Mouse (Mus musculus): ENCODE measurements around the gene Prokr2.
"Not testable (repeated sequence)": the region's sequence is repeated elsewhere in the genome, so short reads cannot be mapped to it uniquely, and the experiment has no call there.

Prokr2 gene

DNA sequence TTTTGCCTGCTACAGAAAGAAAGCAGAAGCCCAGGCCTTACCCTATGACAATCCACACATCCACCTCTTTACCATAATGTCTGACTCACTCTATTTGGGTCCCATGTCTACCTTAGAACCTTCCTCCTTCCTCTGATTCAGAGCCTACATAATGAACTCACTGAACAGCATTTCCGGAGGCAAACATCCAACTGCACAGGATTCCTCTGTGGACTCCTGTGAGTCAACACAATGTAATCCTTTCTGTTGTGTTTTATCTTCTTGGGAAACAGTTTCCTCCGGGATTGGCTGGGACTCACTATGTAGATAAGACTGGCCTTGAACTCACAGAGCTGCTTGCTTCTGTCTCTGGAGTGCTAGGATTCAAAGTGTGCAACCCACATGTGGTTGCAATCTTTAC, 44.9 kb downstream of the Prokr2 start:
- DNase-seq (ENCODE audit: low read depth, low spot score), result no peak

DNA sequence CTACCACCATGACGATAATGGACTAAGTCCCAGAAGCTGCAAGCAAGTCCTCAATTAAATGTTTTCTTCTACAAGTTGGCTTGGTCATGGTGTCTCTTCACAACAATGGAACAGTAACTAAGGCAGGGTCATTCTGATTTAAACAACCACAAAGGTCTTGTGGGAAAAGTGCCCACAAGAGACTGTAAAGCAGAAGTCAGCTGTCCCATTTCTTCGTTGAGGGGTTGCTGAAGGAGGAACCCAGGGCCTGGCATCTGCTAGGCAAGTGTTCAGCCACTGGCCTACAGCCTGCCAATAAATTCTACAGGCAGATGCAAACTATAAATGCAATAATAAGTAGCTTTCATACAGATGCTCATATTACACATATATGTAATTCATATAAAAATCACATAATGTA, 48.0 kb downstream of the Prokr2 start:
- DNase-seq (ENCODE audit: low read depth, low spot score), result no peak

DNA sequence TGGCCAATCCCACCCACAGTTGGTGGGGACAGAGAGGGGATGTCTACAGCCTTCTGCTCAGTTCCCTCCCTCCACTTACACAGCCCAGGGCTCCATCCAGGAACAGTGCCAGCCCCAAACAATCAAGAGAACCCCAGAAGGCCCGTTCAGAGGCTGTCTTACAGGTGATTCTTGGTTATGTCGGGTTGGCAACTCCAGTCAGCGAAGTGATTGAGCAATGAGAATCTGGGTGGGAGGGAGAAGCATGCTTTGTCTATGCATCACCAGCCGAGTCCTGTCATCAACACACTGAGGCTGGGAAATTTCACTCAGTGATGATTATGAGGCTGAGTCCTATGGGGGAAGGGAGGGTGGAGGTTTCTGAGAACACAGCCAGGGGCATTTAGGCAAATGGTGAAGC, 61.7 kb downstream of the Prokr2 start:
- no peak for DNase-seq (ENCODE audit: low read depth, low spot score)

DNA sequence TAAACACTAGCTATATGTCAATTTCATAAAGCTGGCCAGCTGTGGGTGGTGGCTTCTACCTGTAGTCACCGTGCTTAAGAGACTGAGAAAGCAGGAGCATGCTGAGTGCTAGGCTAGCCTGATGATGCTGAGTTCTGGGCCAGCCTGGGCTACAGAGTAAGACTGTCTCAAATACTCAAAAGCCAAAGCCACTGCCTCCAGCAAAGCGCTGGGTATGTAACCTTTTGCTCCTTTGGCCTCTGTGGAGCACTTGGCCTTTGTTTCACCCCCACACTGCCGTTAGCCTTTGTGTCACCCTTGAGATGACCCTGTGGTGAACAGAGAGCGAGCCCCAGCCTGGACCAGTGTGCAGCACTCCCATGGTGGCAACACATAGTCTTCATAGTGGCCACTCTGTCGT, 64.7 kb downstream of the Prokr2 start:
- DNase-seq (ENCODE audit: low read depth, low spot score), result no peak

DNA sequence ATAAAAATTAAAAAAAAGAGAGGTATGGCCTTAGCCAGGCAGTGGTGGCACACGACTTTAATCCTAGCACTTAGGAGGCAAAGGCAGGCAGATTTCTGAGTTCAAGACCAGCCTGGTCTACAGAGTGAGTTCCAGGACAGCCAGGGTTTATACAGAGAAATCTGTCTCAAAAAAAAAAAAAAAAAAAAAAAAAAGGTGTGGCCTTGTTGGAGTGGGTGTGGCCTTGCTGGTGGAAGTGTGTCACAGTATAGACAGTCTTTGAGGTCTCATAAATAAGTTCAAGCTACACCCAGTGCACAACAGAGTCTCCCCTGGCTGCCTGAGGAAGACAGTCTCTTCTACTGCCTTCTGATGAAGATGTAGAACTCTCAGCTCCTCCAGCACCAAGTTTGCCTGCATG, 68.1 kb downstream of the Prokr2 start:
- no peak for DNase-seq (ENCODE audit: low read depth, low spot score)

DNA sequence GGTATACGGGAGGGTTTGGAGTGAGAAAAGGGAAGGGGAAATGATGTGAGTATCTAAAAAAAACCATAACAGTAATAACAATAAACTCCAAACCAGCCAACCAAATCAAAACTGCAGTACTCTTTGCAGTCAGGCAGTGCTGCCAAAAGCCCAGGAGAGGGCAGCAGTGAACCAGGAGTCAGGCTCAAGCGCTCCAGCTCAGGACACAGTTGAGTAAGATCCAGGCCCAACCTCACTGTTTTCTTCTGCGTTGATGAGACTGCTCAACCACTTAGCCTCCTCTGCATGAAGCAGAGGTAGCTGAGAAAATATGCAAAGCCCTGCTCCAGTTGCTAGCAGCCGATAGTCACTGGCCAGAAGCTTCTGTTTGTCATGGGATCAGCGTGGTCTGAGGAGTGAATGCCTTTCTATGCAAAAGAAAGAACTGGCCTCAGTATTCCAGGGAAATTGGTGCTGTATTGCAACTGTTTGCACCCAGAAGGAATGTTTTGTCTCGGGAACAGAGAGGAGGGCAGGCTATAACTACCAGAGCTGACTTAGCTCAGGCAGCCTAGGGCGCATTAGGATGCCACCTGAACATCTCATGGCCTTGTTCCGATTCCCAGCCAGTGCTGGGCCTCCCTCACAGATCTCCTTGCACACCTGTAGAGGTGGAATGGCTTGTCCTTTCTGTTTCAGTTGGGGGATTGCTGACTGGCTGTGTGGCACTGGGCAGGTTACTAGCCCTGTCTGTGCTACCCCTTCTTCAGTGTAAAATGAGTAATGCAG, 69.0 kb downstream of the Prokr2 start:
- DNase-seq (ENCODE audit: low read depth, low spot score), result peak; percentile 64

DNA sequence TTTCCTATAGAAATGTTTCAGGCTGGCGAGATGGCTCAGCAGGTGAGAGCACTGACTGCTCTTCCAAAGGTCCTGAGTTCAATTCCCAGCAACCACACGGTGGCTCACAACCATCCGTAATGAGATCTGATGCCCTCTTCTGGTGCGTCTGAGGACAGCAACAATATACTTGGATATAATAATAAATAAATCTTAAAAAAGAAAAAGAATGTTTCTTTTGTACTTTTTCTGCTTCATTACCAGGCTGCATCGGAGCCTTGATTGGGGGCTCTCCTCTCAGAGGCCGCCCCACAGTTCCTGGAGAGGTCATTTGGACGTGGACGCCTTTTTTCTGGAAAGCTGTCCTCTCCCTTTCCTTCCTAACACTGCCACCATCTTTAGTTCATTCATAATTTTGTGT, 71.2 kb downstream of the Prokr2 start:
- not testable (repeated sequence) for DNase-seq (ENCODE audit: low read depth, low spot score)

DNA sequence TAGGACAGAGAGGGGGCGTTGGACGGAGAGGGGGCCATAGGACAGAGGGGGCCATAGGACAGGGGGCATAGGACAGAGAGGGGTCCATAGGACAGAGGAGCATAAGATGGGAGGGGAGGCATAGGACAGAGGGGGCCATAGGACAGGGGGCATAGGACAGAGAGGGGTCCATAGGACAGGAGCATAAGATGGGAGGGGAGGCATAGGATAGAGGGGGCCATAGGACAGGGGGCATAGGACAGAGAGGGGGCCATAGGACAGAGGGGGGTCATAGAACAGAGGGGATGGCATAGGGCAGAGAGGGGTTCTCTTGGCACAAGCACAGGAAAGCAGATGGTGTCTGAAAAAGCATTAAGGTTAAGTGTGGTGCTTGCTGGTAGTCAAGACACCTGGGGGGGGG, 71.7 kb downstream of the Prokr2 start:
- DNase-seq (ENCODE audit: low read depth, low spot score), result no peak

DNA sequence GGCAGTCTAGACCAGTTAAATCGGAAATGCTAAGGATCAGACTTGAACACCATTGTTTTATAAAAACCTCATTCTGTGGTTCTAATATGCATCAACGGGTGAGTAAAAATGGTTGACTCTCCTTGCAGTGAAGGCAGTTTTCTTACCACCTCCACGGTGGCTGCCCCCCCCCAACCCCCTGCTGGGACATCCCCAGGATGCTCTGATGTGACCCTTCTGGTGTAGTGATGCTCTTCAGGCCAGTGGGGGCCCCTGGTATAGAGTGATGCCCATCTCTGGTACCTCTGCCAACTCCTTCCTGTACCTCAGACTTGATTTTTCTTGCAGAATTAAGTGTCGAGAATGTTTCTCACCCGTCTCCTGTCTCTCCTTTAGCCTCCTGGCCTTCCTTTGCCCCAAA, 72.6 kb downstream of the Prokr2 start:
- no peak for DNase-seq (ENCODE audit: low read depth, low spot score)

DNA sequence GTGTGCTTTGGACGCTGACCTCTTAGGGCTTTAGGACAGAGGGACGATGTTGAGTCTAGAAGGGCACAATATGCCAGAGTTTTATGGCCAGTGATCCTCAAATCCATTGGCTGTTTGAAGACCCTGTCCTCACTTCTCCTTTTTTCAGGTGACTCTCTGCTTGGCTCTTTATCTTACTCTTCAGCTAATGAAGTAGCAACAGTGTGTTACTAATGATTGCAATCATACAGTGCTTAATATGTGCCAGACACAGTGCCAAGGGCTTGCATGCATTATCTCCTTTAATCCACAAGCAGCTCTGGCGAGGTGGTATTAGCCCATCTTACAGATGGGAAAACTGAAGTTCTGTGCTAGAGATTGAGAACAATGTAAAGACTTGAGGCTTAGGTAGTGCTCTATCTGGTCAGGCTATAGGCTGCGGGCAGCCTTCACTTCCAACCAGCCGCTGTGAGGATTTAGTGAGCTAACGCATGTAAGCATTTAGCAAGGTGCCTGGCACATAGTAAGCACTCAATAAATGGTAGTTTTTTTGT, 75.8 kb downstream of the Prokr2 start:
- no peak for DNase-seq (ENCODE audit: low read depth, low spot score)

DNA sequence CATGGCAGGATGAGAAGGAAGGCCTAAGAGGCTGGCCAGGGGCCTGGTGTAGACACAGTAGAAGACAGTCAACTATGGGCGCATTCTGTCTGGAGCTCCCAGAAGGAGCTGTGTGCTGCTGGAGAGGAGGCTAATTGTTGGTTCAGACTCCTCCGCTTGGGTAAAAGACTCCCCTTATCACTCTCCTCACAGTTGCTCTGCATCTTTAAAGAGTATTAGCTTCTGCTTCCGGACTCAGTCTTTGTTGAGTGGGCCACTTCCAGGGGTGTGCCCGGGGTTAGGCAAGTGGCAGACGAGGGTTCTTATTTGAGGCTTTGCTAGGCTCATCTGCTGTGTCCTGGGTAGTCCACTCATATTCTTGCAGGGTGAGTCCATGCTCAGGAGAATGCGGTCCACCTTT, 76.4 kb downstream of the Prokr2 start:
- DNase-seq (ENCODE audit: low read depth, low spot score), result no peak

DNA sequence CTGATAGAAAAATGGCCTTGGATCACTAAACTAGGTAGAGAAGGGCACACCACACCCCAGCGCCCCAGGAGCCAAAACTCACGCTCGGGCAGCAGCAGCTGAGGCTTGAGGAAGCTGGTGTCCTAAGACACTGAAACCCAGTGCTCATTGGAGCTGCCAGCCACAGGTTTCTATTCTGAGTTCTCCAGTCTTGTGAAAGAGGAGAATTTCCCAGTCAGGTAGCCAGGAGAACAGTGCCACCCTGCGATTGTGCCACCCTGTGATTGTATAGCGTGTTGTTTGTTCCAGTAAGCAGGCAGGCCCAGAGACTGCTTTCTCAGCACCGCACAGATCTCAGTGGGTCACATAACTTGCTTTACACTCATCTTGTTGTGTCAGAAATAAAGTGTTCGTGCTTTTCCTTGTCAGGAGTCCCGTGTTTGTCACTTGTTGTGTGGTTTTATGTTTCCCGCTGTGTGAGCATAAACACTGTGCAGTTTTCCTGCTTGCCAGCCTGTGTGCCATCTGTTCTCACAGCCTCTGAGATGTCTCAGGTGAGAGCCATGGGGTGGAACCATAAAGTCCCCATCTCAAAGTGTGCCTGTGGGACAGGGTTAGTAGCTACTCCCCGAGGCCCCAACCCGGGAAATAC, 77.9 kb downstream of the Prokr2 start:
- DNase-seq (ENCODE audit: low read depth, low spot score), result no peak

DNA sequence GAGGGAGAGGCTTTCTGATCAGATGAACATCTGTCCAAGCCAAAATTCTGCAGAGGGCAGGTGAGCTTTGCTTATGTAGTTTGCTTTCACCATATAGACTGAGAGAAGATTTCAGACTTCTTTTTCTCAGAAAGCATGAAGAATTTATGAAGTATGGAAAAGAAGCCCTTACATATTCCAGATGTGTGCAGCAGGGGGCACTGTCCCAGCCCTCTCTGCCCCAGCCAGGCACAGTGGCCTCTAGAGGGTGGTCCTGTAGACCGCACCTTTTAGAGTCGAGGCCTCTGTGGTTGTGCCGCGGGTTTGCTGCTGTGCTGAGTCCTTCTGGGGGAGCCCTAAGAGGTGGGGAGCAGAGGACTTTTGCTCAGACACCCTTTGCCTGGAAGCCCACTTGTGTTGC, 79.3 kb downstream of the Prokr2 start:
- no peak for DNase-seq (ENCODE audit: low read depth, low spot score)

DNA sequence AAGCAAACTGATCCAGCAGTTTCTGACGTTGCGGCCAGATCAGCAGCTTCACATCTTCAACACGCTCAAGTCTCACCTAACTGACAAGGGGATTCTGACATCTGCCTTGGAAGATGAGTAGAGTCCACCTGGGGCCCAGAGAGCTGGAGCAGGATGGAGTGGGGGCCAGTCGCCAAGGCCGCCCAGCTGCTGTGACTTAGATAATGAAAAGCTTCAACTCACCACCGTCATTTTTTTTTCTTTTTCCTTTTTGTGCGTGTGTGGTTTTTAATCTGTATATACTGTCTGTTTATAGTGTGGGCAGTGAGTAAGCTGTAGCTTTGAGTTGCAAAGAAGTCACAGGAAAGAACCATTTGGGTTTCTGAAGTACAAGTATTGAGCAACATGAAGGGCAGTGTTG, 80.1 kb downstream of the Prokr2 start:
- DNase-seq (ENCODE audit: low read depth, low spot score), result no peak

DNA sequence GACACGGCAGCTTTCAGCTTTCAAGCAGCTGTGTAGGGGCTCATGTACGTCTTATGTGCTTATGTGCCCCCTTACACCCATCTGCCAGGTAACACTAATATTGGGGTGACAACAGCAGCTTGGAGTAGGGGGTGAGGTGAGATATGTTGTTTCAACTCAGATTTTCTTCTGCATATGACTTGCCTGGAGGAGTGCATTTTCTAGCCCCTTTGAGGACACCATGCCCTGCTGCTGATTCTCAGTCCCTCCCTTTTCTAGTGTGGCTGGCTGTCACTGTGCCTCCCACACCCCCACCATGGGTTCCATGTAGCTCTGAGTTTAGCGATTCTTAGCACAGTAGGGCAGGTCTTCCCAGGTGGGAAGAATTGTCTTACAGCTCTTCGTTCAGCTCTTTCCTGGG, 83.8 kb downstream of the Prokr2 start:
- no peak for DNase-seq (ENCODE audit: low read depth, low spot score)

DNA sequence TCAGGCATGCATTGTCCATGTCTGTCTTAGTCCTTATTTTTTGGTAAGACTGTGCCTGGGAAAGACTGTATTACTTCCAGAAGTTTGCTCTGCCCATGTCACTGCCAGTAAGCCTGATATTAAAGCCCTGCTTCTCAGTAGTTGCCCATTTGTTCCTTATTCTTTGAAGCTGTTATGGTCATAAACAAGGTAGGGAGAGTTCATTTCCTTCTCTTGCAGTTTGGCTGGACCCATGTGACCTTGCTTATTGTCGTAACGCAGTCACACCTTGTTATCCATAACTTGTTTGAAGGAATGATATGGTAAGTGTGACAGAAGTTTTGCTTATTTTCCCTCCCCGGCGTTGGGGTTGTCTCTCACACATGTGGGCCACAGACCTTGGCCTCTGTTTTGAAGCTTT, 87.0 kb downstream of the Prokr2 start:
- no peak for DNase-seq (ENCODE audit: low read depth, low spot score)

DNA sequence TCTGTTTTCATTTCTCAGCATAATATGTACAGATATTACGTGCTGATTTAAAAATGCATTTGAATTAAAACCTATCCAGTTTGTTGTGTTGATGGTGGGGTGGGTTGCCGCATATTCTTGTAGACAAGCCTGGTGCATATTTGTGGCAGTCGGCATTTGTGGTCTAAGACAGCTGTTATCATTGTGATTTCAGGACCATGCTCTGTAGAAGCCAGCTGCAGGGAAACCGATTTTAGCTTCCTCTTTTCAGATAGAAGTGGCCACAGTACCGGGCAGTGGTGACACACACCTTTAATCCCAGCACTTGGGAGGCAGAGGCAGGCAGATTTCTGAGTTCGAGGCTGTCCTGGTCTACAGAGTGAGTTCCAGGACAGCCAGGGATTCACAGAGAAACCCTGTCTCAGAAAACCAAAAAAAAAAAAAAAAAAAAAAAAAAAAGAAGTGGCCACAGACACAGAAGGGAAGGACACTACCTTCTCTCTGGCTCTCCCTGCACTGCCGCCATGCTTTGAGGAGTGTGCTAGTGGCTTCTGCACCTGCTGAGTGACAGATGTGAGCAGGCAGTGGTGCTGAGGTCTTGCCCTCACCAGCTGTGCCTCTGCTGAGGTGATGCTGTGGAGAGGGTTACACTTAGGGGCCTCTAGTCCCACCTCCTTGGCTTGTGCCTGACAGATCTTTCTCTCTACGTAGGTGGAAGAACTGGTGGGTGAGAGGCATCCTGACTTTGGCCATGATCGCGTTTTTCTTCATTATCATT, 91.4 kb downstream of the Prokr2 start:
- no peak for DNase-seq (ENCODE audit: low read depth, low spot score)

DNA sequence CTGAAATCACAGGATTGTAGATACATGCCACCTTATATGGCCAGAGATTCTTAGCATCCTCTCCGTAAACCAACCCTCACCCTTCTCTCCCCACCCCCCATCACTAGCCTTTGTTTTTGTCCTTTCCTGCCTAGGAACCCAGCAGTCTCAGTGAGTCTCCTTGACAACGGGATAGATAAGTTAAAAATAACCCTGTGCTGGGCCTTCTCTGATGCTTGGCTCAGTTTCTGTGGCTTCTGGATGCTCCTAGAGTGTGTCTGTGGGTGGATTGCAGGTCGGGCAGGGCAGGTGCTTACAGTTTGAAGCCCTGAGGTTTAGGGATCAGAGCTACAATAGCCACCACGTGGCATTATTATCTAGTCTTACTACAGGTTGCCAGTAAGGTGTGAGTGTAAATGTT, 93.2 kb downstream of the Prokr2 start:
- DNase-seq (ENCODE audit: low read depth, low spot score), result peak; percentile 74

DNA sequence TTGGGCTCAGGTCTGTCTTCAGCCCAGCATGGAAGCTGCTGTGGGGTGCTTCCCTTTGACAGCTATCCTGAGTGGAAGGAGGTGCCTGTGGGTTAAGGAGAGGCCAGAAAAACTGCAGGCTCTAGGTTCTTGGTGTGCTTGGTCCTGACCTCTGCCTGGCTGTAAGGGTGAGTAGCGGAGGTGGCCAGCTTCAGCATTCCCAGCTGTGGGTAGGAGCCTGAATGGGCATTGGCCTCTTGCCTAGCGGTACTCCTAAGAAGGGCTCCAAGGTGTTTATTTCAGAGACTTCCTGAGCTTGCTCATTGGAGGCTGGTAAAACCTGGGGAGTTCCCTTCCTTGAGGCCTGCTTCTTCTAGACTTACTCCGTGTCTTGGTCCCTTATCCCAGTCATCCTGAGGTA, 94.0 kb downstream of the Prokr2 start:
- DNase-seq (ENCODE audit: low read depth, low spot score), result no peak

DNA sequence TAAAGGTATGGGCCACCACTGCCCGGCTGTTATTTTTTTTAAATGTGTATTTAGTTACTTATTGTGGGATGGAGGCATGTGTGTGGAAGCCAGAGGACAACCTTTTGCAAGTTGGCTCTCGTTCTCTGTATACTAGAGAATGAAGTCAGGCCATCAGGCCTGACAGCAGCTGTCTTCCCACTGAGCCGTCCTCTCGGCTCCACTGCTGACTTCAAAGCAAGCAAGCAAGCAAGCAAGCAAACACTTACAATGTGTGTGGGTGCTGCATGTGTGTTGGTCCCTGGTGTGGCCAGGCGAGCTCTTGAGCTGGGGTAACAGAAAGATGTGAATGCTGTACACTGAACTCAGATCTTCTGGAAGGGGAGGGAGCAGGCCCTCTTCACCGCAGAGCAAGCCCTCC, 94.4 kb downstream of the Prokr2 start:
- DNase-seq (ENCODE audit: low read depth, low spot score), result no peak

DNA sequence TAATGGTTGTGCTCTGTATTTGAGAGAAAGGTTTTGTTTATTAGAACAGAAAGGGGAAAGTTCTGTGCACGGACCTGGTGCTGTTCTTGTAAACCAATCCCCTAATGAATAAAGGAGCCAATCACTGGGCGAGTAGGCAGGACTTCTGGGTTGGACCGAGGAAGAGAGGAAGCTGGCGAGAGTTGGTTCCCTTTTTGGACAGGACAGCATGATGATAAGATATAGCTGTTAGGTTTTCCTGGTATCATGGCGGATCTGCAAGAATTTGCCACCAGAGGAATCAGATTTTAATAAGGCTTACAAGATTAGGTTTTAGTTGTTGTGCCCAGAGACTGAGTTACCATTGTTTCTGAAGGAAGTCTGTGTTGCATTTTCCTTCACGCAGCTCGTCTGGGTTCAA, 96.0 kb downstream of the Prokr2 start:
- not testable (repeated sequence) for DNase-seq (ENCODE audit: low read depth, low spot score)
